Mouse (Mus musculus) intestine, embryonic 16.5 days (tissue): ENCODE measurements around the gene Pccb. TPM values are rescaled to one million over a fixed set of nuclear protein-coding genes. Genes with fewer than 3 reads are reported as not detected.

ENCODE experiments used
- ATAC-seq: fragments of 200-750 bp; cut with Nextera tagmentation; 2 replicates; pipeline ENCODE4 v1.8.0; 2017; ENCODE audit warnings: moderate TSS enrichment, moderate library complexity
- H3K27ac ChIP-seq: fragments of 300-500 bp; sonication (generic); 2 replicates; pipeline ENCODE4 v1.5.1; 2014; ENCODE audit warnings: mild to moderate bottlenecking, low read length
- H3K27me3 ChIP-seq: fragments of 300-500 bp; sonication (generic); replicated peaks from 2 replicates; pipeline ENCODE4 v1.6.1; 2014; ENCODE audit warnings: low read length, control low read depth, mixed read lengths; ENCODE audit not compliant: control insufficient read depth, insufficient read depth
- H3K36me3 ChIP-seq: fragments of 300-500 bp; sonication (generic); 2 replicates; pipeline ENCODE4 v1.6.1; 2014; ENCODE audit warnings: low read length, control low read depth; ENCODE audit not compliant: control insufficient read depth, insufficient read depth
- H3K4me1 ChIP-seq: fragments of 300-500 bp; sonication (generic); 2 replicates; pipeline ENCODE4 v1.6.1; 2014; ENCODE audit warnings: low read length, control low read depth, mixed read lengths; ENCODE audit not compliant: control insufficient read depth, insufficient read depth
- H3K4me2 ChIP-seq: fragments of 300-500 bp; sonication (generic); 2 replicates; pipeline ENCODE4 v1.6.1; 2014; ENCODE audit warnings: low read depth, low read length, control low read depth
- H3K4me3 ChIP-seq: fragments of 300-500 bp; sonication (generic); 2 replicates; pipeline ENCODE4 v1.5.1; 2014; ENCODE audit warnings: mild to moderate bottlenecking, low read length
- H3K9ac ChIP-seq: fragments of 300-500 bp; sonication (generic); 2 replicates; pipeline ENCODE4 v1.6.1; 2014; ENCODE audit warnings: low read depth, low read length
- H3K9me3 ChIP-seq: fragments of 300-500 bp; sonication (generic); 2 replicates; pipeline ENCODE4 v1.6.1; 2016; ENCODE audit warnings: low read length, control low read depth; ENCODE audit not compliant: control insufficient read depth
- WGBS: fragments of 180-500 bp; shearing (Covaris S2); extraction: QIAGEN DNeasy Blood & Tissue Kit; methylation state at CpG from one replicate; pipeline ENCODE4 v1.1.7; 2014; 5-methylcytosine and 5-hydroxymethylcytosine counted together
- polyA plus RNA-seq: library from polyadenylated mRNA; unstranded; fragments of >200 nt; fragmentation: Nextera tagmentation; extraction: Ambion mirVana; gene quantifications from 2 replicates; pipeline ENCODE4 v1.2.1, GENCODE M21; 2015

The Pccb gene
- polyA plus RNA-seq, 1 experiment from 2014 or later, result 29.8 TPM

GRCm38 (mm10) chr9:101053279-101053678, 18.6 kb upstream of the Pccb start:
- Histone ChIP-seq H3K36me3 (no peaks in the 10 kb centered on the region), H3K4me3 (no peak overlapping the region), H3K4me2 (no peak overlapping the region), H3K27ac (peak overlapping the region; percentile 82), H3K27me3 (no peaks in the 10 kb centered on the region), H3K9me3 (no peaks in the 10 kb centered on the region), H3K9ac (peak overlapping the region; percentile 38; the same call in 1 of the 2 replicates), H3K4me1 (no peaks in the 10 kb centered on the region)
- peak; percentile 86 for ATAC-seq
- WGBS, result 53% methylated on average over 14 of the region's 14 CpGs

GRCm38 (mm10) chr9:101052691-101053090, 18.0 kb upstream of the Pccb start:
- Histone ChIP-seq H3K27ac (peak overlapping the region; percentile 20; the same call in 1 of the 2 replicates), H3K4me1 (no peaks in the 10 kb centered on the region), H3K4me3 (no peak overlapping the region), H3K9me3 (no peaks in the 10 kb centered on the region), H3K9ac (no peak overlapping the region), H3K4me2 (no peak overlapping the region), H3K36me3 (no peaks in the 10 kb centered on the region), H3K27me3 (no peaks in the 10 kb centered on the region)
- peak; percentile 52 for ATAC-seq
- WGBS, result 46% methylated on average over 6 of the region's 6 CpGs

- H3K36me3 ChIP-seq, result no peaks in the 10 kb centered on the region
- H3K9me3 ChIP-seq, result no peaks in the 10 kb centered on the region
- no peak overlapping the region for H3K9ac ChIP-seq
- H3K4me1 ChIP-seq, result no peaks in the 10 kb centered on the region
- H3K27me3 ChIP-seq, result no peaks in the 10 kb centered on the region
- peak; percentile 9; the same call in 1 of the 2 replicates for ATAC-seq
- H3K4me3 ChIP-seq, result no peak overlapping the region
- H3K27ac ChIP-seq, result no peak overlapping the region
- H3K4me2 ChIP-seq, result no peak overlapping the region
- WGBS, result 78% methylated on average over 3 of the region's 3 CpGs
Observed at GRCm38 (mm10) chr9:101052007-101052406, 17.3 kb upstream of the Pccb start.

GRCm38 (mm10) chr9:101045710-101046338, 11.1 kb upstream of the Pccb start:
- Histone ChIP-seq H3K27ac (peak overlapping the region; percentile 8), H3K4me1 (peaks cover 8% of the 10 kb centered on the region), H3K4me3 (0 out of 2 replicates have a peak overlapping the region, but pooled peaks have one; percentile 3), H3K27me3 (no peaks in the 10 kb centered on the region), H3K36me3 (no peaks in the 10 kb centered on the region), H3K9me3 (no peaks in the 10 kb centered on the region), H3K4me2 (peak overlapping the region; percentile 46), H3K9ac (0 out of 2 replicates have a peak overlapping the region, but pooled peaks have one; percentile 30)
- 32% methylated on average over 15 of the region's 15 CpGs for WGBS
- ATAC-seq, result peak; percentile 67

GRCm38 (mm10) chr9:101042249-101042648, 7.6 kb upstream of the Pccb start:
- Histone ChIP-seq H3K27ac (no peak overlapping the region), H3K9ac (no peak overlapping the region), H3K4me2 (no peak overlapping the region), H3K4me3 (no peak overlapping the region), H3K36me3 (no peaks in the 10 kb centered on the region), H3K27me3 (no peaks in the 10 kb centered on the region), H3K4me1 (peaks cover 8% of the 10 kb centered on the region), H3K9me3 (no peaks in the 10 kb centered on the region)
- 82% methylated on average over 9 of the region's 9 CpGs for WGBS
- no peak for ATAC-seq

- Histone ChIP-seq H3K9me3 (no peaks in the 10 kb centered on the region), H3K36me3 (no peaks in the 10 kb centered on the region), H3K4me3 (no peak overlapping the region), H3K27ac (no peak overlapping the region), H3K9ac (no peak overlapping the region), H3K27me3 (no peaks in the 10 kb centered on the region), H3K4me2 (no peak overlapping the region), H3K4me1 (peaks cover 8% of the 10 kb centered on the region)
- ATAC-seq, result no peak
- 72% methylated on average over 5 of the region's 5 CpGs for WGBS
Observed at GRCm38 (mm10) chr9:101041508-101041907, 6.8 kb upstream of the Pccb start.

- H3K4me2 ChIP-seq, result no peak overlapping the region
- no peaks in the 10 kb centered on the region for H3K27me3 ChIP-seq
- H3K4me3 ChIP-seq, result no peak overlapping the region
- H3K36me3 ChIP-seq, result no peaks in the 10 kb centered on the region
- WGBS, result 54% methylated on average over 5 of the region's 5 CpGs
- peaks cover 2% of the 10 kb centered on the region; the same call in 1 of the 2 replicates for H3K4me1 ChIP-seq
- H3K27ac ChIP-seq, result no peak overlapping the region
- ATAC-seq, result no peak
- H3K9ac ChIP-seq, result no peak overlapping the region
- no peaks in the 10 kb centered on the region for H3K9me3 ChIP-seq
Observed at GRCm38 (mm10) chr9:101038634-101039033, 3.9 kb upstream of the Pccb start.

GRCm38 (mm10) chr9:101037396-101037795, 2.7 kb upstream of the Pccb start:
- Histone ChIP-seq H3K27me3 (no peaks in the 10 kb centered on the region), H3K9ac (no peak overlapping the region), H3K9me3 (no peaks in the 10 kb centered on the region), H3K4me3 (peak overlapping the region; percentile 8; the same call in 1 of the 2 replicates), H3K27ac (peak overlapping the region; percentile 21; the same call in 1 of the 2 replicates), H3K4me1 (peaks cover 6% of the 10 kb centered on the region; the same call in 1 of the 2 replicates), H3K36me3 (no peaks in the 10 kb centered on the region), H3K4me2 (peak overlapping the region; percentile 5; the same call in 1 of the 2 replicates)
- no peak for ATAC-seq
- WGBS, result 33% methylated on average over 7 of the region's 7 CpGs

GRCm38 (mm10) chr9:101036876-101037275, 2.2 kb upstream of the Pccb start:
- Histone ChIP-seq H3K27ac (no peak overlapping the region), H3K9me3 (no peaks in the 10 kb centered on the region), H3K9ac (no peak overlapping the region), H3K36me3 (no peaks in the 10 kb centered on the region), H3K27me3 (no peaks in the 10 kb centered on the region), H3K4me2 (no peak overlapping the region), H3K4me3 (no peak overlapping the region), H3K4me1 (peaks cover 6% of the 10 kb centered on the region; the same call in 1 of the 2 replicates)
- no peak for ATAC-seq
- 82% methylated on average over 2 of the region's 2 CpGs for WGBS
